Mouse (Mus musculus) ovary, adult 18-20 months (tissue): Measurements from ENCODE around the gene Pde1c.

Experiments
- DNase-seq: peaks from one replicate; pipeline ENCODE4 v3.0.0; 2022; ENCODE audit warnings: low spot score, mixed read lengths

The Pde1c gene

GRCm38 (mm10) chr6:56068516-56068915, 500.4 kb downstream of the Pde1c start:
- no peak for DNase-seq

- DNase-seq = no peak
Measured at GRCm38 (mm10) chr6:56066632-56067282, 502.1 kb downstream of the Pde1c start.

GRCm38 (mm10) chr6:56063736-56064135, 505.2 kb downstream of the Pde1c start:
- no peak for DNase-seq

GRCm38 (mm10) chr6:56049104-56049503, 519.8 kb downstream of the Pde1c start:
- no peak for DNase-seq

- no peak for DNase-seq
Measured at GRCm38 (mm10) chr6:56048580-56048979, 520.3 kb downstream of the Pde1c start.

GRCm38 (mm10) chr6:56044716-56045115, 524.2 kb downstream of the Pde1c start:
- DNase-seq = no peak

- no peak for DNase-seq
Measured at GRCm38 (mm10) chr6:56044270-56044669, 524.6 kb downstream of the Pde1c start.

GRCm38 (mm10) chr6:56039476-56040055, 529.3 kb downstream of the Pde1c start:
- DNase-seq = no peak

- no peak for DNase-seq
Measured at GRCm38 (mm10) chr6:56035054-56035453, 533.8 kb downstream of the Pde1c start.

- DNase-seq = no peak
Measured at GRCm38 (mm10) chr6:56032231-56032630, 536.7 kb downstream of the Pde1c start.

GRCm38 (mm10) chr6:56029986-56030385, 538.9 kb downstream of the Pde1c start:
- no peak for DNase-seq

- DNase-seq = no peak
Measured at GRCm38 (mm10) chr6:56027966-56028365, 540.9 kb downstream of the Pde1c start.

- DNase-seq = no peak
Measured at GRCm38 (mm10) chr6:56027318-56027717, 541.6 kb downstream of the Pde1c start.

GRCm38 (mm10) chr6:56025533-56025932, 543.4 kb downstream of the Pde1c start:
- DNase-seq = no peak
